Mouse (Mus musculus) kidney, adult 2 months (tissue): ENCODE results near the gene Cpeb2. TPM values are rescaled to one million over a fixed set of nuclear protein-coding genes. Genes with fewer than 3 reads are reported as not detected.
A peak's percentile ranks its signal among the peaks of the same experiment; 100 is the strongest.

Experiments used
- DNase-seq: peaks from one replicate; pipeline ENCODE4 v3.0.0; 2021
- H3K27ac ChIP-seq: fragments of 200-500 bp; 2 replicates; pipeline ENCODE4 v1.5.1; 2012; ENCODE audit warnings: low read depth, low read length, control low read depth, inconsistent platforms; ENCODE audit not compliant: insufficient read depth
- H3K27me3 ChIP-seq: fragments of 200-500 bp; replicated peaks from 2 replicates; pipeline ENCODE4 v1.6.1; 2012; ENCODE audit warnings: mild to moderate bottlenecking, moderate library complexity, low read length, inconsistent platforms; ENCODE audit not compliant: control insufficient read depth, insufficient read depth
- H3K36me3 ChIP-seq: fragments of 200-500 bp; 2 replicates; pipeline ENCODE4 v1.6.1; 2012; ENCODE audit warnings: mild to moderate bottlenecking, moderate library complexity, low read length, inconsistent platforms; ENCODE audit not compliant: control insufficient read depth, insufficient read depth
- H3K4me1 ChIP-seq: fragments of 200-500 bp; 2 replicates; pipeline ENCODE4 v1.6.1; 2011; ENCODE audit warnings: low read length; ENCODE audit not compliant: control insufficient read depth, insufficient read depth
- H3K4me3 ChIP-seq: fragments of 200-500 bp; 2 replicates; pipeline ENCODE4 v1.5.1; 2011; ENCODE audit warnings: mild to moderate bottlenecking, low read depth, low read length, control low read depth; ENCODE audit not compliant: insufficient read depth
- CTCF ChIP-seq: fragments of 200-500 bp; conservative IDR thresholded peaks from 2 replicates; pipeline ENCODE4 v1.5.1; 2011; ENCODE audit warnings: low read depth, mild to moderate bottlenecking, control low read depth, low read length, moderate library complexity, mixed read lengths; ENCODE audit not compliant: insufficient read depth, insufficient read length
- POLR2A ChIP-seq: fragments of 200-500 bp; IDR thresholded peaks from one replicate; pipeline ENCODE4 v1.6.1; 2011; ENCODE audit warnings: low read depth, low read length, control low read depth
- WGBS: fragments of 180-500 bp; shearing (Covaris S2); methylation state at CpG from one replicate; pipeline ENCODE4 v1.1.7; 2018; 5-methylcytosine and 5-hydroxymethylcytosine counted together
- polyA plus RNA-seq: library from polyadenylated mRNA; depleted of rRNA; stranded (reverse); fragments of >200 nt; gene quantifications from 2 replicates; pipeline ENCODE4 v1.2.3, GENCODE M21; 2012

Gene Cpeb2
- polyA plus RNA-seq, 1 experiment, result 5.9 TPM

- no peak overlapping the region for H3K27ac ChIP-seq
- H3K36me3 ChIP-seq, result peaks cover 7% of the 10 kb centered on the region
- TF ChIP-seq POLR2A (no peak), CTCF (no peak)
- no peak for DNase-seq
- 75% methylated on average over 8 of the region's 8 CpGs for WGBS
- no peak overlapping the region for H3K4me3 ChIP-seq
- no peaks in the 10 kb centered on the region for H3K27me3 ChIP-seq
- no peaks in the 10 kb centered on the region for H3K4me1 ChIP-seq
Measured at GRCm38 (mm10) chr5:43289752-43290446, 56.9 kb downstream of the Cpeb2 start.

- Histone ChIP-seq H3K4me3 (no peak overlapping the region), H3K27ac (no peak overlapping the region), H3K27me3 (no peaks in the 10 kb centered on the region), H3K36me3 (no peaks in the 10 kb centered on the region), H3K4me1 (no peaks in the 10 kb centered on the region)
- TF ChIP-seq CTCF (no peak), POLR2A (no peak)
- WGBS, result 84% methylated on average over 4 of the region's 4 CpGs
- no peak for DNase-seq
Measured at GRCm38 (mm10) chr5:43293136-43293535, 60.2 kb downstream of the Cpeb2 start.

- no peaks in the 10 kb centered on the region for H3K27me3 ChIP-seq
- WGBS, result 63% methylated on average over 7 of the region's 7 CpGs
- no peak overlapping the region for H3K4me3 ChIP-seq
- H3K4me1 ChIP-seq, result no peaks in the 10 kb centered on the region
- no peak for DNase-seq
- TF ChIP-seq POLR2A, result no peak
- no peak for TF ChIP-seq CTCF
- no peaks in the 10 kb centered on the region for H3K36me3 ChIP-seq
- no peak overlapping the region for H3K27ac ChIP-seq
Measured at GRCm38 (mm10) chr5:43297459-43297858, 64.5 kb downstream of the Cpeb2 start.

- no peaks in the 10 kb centered on the region for H3K27me3 ChIP-seq
- DNase-seq, result peak; percentile 18
- whole genome bisulfite sequencing, result 64% methylated on average over 2 of the region's 2 CpGs
- H3K4me3 ChIP-seq, result no peak overlapping the region
- H3K36me3 ChIP-seq, result no peaks in the 10 kb centered on the region
- H3K27ac ChIP-seq, result no peak overlapping the region
- H3K4me1 ChIP-seq, result no peaks in the 10 kb centered on the region
- TF ChIP-seq POLR2A (no peak), CTCF (no peak)
Measured at GRCm38 (mm10) chr5:43298975-43299374, 66.0 kb downstream of the Cpeb2 start.

GRCm38 (mm10) chr5:43300076-43300475 lies 67.1 kb downstream of the Cpeb2 start:
- H3K27me3 ChIP-seq, result no peaks in the 10 kb centered on the region
- no peaks in the 10 kb centered on the region for H3K36me3 ChIP-seq
- WGBS, result 90% methylated on average over 5 of the region's 5 CpGs
- no peak for TF ChIP-seq CTCF
- no peak for TF ChIP-seq POLR2A
- H3K4me3 ChIP-seq, result no peak overlapping the region
- DNase-seq, result no peak
- no peaks in the 10 kb centered on the region for H3K4me1 ChIP-seq
- no peak overlapping the region for H3K27ac ChIP-seq

- TF ChIP-seq CTCF (no peak), POLR2A (no peak)
- Histone ChIP-seq H3K27me3 (no peaks in the 10 kb centered on the region), H3K27ac (no peak overlapping the region), H3K36me3 (no peaks in the 10 kb centered on the region), H3K4me1 (no peaks in the 10 kb centered on the region), H3K4me3 (no peak overlapping the region)
- DNase-seq, result no peak
- WGBS, result 49% methylated on average over 3 of the region's 3 CpGs
Measured at GRCm38 (mm10) chr5:43300979-43301378, 68.0 kb downstream of the Cpeb2 start.

GRCm38 (mm10) chr5:43303504-43303903 lies 70.5 kb downstream of the Cpeb2 start:
- H3K36me3 ChIP-seq, result no peaks in the 10 kb centered on the region
- H3K4me3 ChIP-seq, result no peak overlapping the region
- no peaks in the 10 kb centered on the region for H3K27me3 ChIP-seq
- no peaks in the 10 kb centered on the region for H3K4me1 ChIP-seq
- TF ChIP-seq CTCF (no peak), POLR2A (no peak)
- H3K27ac ChIP-seq, result no peak overlapping the region
- WGBS, result 61% methylated on average over 1 of the region's 1 CpGs
- no peak for DNase-seq

GRCm38 (mm10) chr5:43305449-43305848 lies 72.5 kb downstream of the Cpeb2 start:
- Histone ChIP-seq H3K36me3 (no peaks in the 10 kb centered on the region), H3K27me3 (no peaks in the 10 kb centered on the region), H3K27ac (no peak overlapping the region), H3K4me3 (no peak overlapping the region), H3K4me1 (no peaks in the 10 kb centered on the region)
- no peak for TF ChIP-seq POLR2A
- TF ChIP-seq CTCF, result no peak
- 78% methylated on average over 3 of the region's 3 CpGs for WGBS
- no peak for DNase-seq
